Mouse (Mus musculus) frontal cortex, adult 2 months (tissue): ENCODE results near the gene Tmod1. TPM values are rescaled to one million over a fixed set of nuclear protein-coding genes. Genes with fewer than 3 reads are reported as not detected.

Experiments used
- DNase-seq, 2 experiments: peaks; one replicate each; pipeline ENCODE4 v3.0.0; 2022; ENCODE audit warnings: low spot score in 1 of 2; ENCODE audit errors: extremely low spot score in 1 of 2
- polyA plus RNA-seq: library from polyadenylated mRNA; depleted of rRNA; stranded (reverse); fragments of >200 nt; gene quantifications from 2 replicates; pipeline ENCODE4 v1.2.3, GENCODE M21; 2012; rRNA removed

The Tmod1 gene
- polyA plus RNA-seq, 1 experiment: 63.5 TPM

- peak; percentile 46 to 91 for DNase-seq
These were observed 87.8 kb downstream of the Tmod1 start for GRCm38 (mm10) chr4:46126541-46126940.

- DNase-seq: no peak
These were observed 90.7 kb downstream of the Tmod1 start for GRCm38 (mm10) chr4:46129311-46130004.

- DNase-seq: peak in 1 of 2 experiments; percentile 63
These were observed 91.5 kb downstream of the Tmod1 start for GRCm38 (mm10) chr4:46130221-46130620.

GRCm38 (mm10) chr4:46131791-46132190 lies 93.1 kb downstream of the Tmod1 start:
- no peak for DNase-seq

- DNase-seq: no peak
These were observed 99.0 kb downstream of the Tmod1 start for GRCm38 (mm10) chr4:46137629-46138286.

- DNase-seq: peak; percentile 65 to 92
These were observed 99.8 kb downstream of the Tmod1 start, which contains the start of the genes Ncbp1 and Tstd2 for GRCm38 (mm10) chr4:46138287-46139222. TSS of gene Ncbp1 (plus strand) at chr4:46138613. TSS of gene Tstd2 (minus strand) at chr4:46138694.

- no peak for DNase-seq
These were observed 105.6 kb downstream of the Tmod1 start for GRCm38 (mm10) chr4:46144323-46144722.

- peak in 1 of 2 experiments; percentile 42 for DNase-seq
These were observed 108.1 kb downstream of the Tmod1 start for GRCm38 (mm10) chr4:46146881-46147280.

GRCm38 (mm10) chr4:46151903-46152544 lies 113.3 kb downstream of the Tmod1 start:
- DNase-seq: no peak

- no peak for DNase-seq
These were observed 125.3 kb downstream of the Tmod1 start for GRCm38 (mm10) chr4:46164027-46164426.

Other genes starting within 250 kb of the Tmod1 start
- gene Aldh1b1, start 239.9 kb upstream of the Tmod1 start, polyA plus RNA-seq: 7.6 and 8.6 TPM in 2 replicates
- 13.1 and 13.8 TPM in 2 replicates for gene Igfbpl1, start 212.0 kb upstream of the Tmod1 start, polyA plus RNA-seq
- gene Stra6l, start 190.3 kb upstream of the Tmod1 start, polyA plus RNA-seq: 0.10 and 0.13 TPM in 2 replicates
- 0.08 and 0.10 TPM in 2 replicates for gene Ccdc180, start 148.6 kb upstream of the Tmod1 start, polyA plus RNA-seq
- 28.2 and 30.7 TPM in 2 replicates for gene Tdrd7, start 73.6 kb upstream of the Tmod1 start, polyA plus RNA-seq
- gene Ncbp1, start 99.7 kb downstream of the Tmod1 start, polyA plus RNA-seq: 56.9 and 64.1 TPM in 2 replicates
- 13.6 and 14.9 TPM in 2 replicates for gene Tstd2, start 99.8 kb downstream of the Tmod1 start, polyA plus RNA-seq
- gene Xpa, start 157.4 kb downstream of the Tmod1 start, polyA plus RNA-seq: 23.7 and 26.2 TPM in 2 replicates